Comparison of ENCODE assay signal across 18 mouse cellular contexts in genomic region chr14:58494400-58494987, GRCm38 (mm10).
"Had no signal": no experiment of that assay in that cellular context is flagged by ENCODE, and none has a peak within 500 bp of the region (broad histone marks: within the 10 kb centered on the region; RNA-seq: fewer than 3 reads in every experiment).

No protein-coding gene starts in this region.

- DNase-seq: kidney, adult 18-20 months; kidney, postnatal 14 days; kidney, postnatal 4 days; left cerebral cortex, postnatal 4 days; lung, postnatal 14 days; retina, postnatal 1 day; right cerebral cortex, postnatal 25 days; thymus, postnatal 25 days had no signal

- H3K36me3 ChIP-seq: limb, embryonic 13.5 days; liver, embryonic 12.5 days; liver, embryonic 15.5 days; lung, embryonic 15.5 days; midbrain, embryonic 12.5 days; midbrain, embryonic 15.5 days; neural tube, embryonic 12.5 days; neural tube, embryonic 15.5 days had no signal

- H3K9me3 ChIP-seq: limb, embryonic 13.5 days; liver, embryonic 12.5 days; liver, embryonic 15.5 days; lung, embryonic 15.5 days; midbrain, embryonic 12.5 days; midbrain, embryonic 15.5 days; neural tube, embryonic 12.5 days; neural tube, embryonic 15.5 days had no signal

- H3K27ac ChIP-seq: limb, embryonic 13.5 days; liver, embryonic 12.5 days; liver, embryonic 15.5 days; lung, embryonic 15.5 days; macrophage; midbrain, embryonic 12.5 days; midbrain, embryonic 15.5 days; neural tube, embryonic 12.5 days; neural tube, embryonic 15.5 days had no signal

- H3K4me2 ChIP-seq: limb, embryonic 13.5 days; liver, embryonic 12.5 days; liver, embryonic 15.5 days; lung, embryonic 15.5 days; midbrain, embryonic 12.5 days; midbrain, embryonic 15.5 days; neural tube, embryonic 12.5 days; neural tube, embryonic 15.5 days had no signal

- H3K4me3 ChIP-seq: limb, embryonic 13.5 days; liver, embryonic 12.5 days; liver, embryonic 15.5 days; lung, embryonic 15.5 days; midbrain, embryonic 12.5 days; midbrain, embryonic 15.5 days; neural tube, embryonic 12.5 days; neural tube, embryonic 15.5 days had no signal

- ATAC-seq: inflammation-experienced regulatory T-cells, adult 6 months; liver, embryonic 12.5 days; midbrain, embryonic 15.5 days had no signal

- H3K4me1 ChIP-seq: liver, embryonic 12.5 days; liver, embryonic 15.5 days; midbrain, embryonic 15.5 days had no signal

- H3K27me3 ChIP-seq: limb, embryonic 13.5 days; liver, embryonic 12.5 days; liver, embryonic 15.5 days; lung, embryonic 15.5 days; midbrain, embryonic 15.5 days; neural tube, embryonic 12.5 days; neural tube, embryonic 15.5 days had no signal

- H3K9ac ChIP-seq: limb, embryonic 13.5 days; liver, embryonic 12.5 days; liver, embryonic 15.5 days; lung, embryonic 15.5 days; midbrain, embryonic 12.5 days; midbrain, embryonic 15.5 days; neural tube, embryonic 12.5 days; neural tube, embryonic 15.5 days had no signal
